Mouse (Mus musculus) lung, postnatal 36 days (tissue): ENCODE measurements around the gene Ugt8a.
A peak's percentile ranks its signal among the peaks of the same experiment; 100 is the strongest.

Experiments
- DNase-seq: peaks from one replicate; pipeline ENCODE4 v3.0.0; 2022; ENCODE audit warnings: mixed read lengths

The Ugt8a gene

DNA sequence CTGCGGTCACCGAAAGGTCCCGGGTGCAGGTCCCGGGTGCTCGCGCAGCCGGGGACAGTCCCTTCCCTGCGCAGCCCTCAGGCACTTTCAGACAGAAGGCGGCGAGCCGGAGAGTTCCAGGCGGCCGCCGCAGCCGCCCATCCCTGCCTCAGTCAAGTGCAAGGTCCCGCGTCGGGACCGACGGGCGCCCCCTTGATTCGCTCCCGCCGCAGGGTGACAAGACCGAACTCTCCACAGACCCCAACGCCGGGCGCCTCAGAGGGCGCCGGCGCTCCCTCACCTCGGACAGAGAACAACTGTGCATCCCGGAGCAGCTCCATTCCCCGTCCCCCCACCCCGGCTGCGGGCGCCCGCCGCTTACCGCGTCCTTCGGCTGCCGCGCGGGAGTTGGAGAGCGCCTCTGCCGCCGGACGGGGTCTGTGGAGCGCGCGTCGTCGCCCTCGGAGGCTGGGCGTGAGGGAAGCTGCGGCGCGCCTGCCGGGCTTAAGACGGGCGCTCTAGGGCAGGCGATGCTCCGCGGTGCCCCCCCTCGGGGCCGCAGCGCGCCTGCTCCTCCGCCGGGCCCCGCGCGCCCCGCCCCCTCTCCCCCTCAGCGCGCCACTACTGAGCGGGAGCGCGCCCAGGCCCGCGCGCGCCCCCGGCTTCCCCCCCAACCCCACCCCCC is at the start of gene Ugt8a:
Gene Ugt8a (minus strand): TSS at position 528 of the 664 bp plus-strand sequence.
- DNase-seq = no peak

DNA sequence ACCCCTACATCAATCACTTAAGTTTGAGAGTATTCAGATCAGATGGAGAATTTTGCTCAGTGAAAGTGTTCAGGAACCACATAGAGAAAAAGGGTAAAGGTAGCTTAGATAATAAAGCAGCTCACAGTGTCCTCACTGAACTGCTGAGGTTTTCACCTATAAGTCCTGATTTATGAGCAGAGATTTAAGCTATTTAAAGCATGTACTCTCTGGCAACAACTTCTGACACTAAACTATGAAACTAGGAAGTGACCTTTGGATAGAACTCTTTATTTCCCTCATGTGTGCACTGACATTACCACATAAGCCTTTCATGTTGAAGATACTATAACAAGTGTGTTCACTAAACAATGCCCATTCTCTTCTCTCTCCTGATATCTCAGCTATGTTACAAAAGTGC is 48.2 kb upstream of the Ugt8a start:
- no peak for DNase-seq

DNA sequence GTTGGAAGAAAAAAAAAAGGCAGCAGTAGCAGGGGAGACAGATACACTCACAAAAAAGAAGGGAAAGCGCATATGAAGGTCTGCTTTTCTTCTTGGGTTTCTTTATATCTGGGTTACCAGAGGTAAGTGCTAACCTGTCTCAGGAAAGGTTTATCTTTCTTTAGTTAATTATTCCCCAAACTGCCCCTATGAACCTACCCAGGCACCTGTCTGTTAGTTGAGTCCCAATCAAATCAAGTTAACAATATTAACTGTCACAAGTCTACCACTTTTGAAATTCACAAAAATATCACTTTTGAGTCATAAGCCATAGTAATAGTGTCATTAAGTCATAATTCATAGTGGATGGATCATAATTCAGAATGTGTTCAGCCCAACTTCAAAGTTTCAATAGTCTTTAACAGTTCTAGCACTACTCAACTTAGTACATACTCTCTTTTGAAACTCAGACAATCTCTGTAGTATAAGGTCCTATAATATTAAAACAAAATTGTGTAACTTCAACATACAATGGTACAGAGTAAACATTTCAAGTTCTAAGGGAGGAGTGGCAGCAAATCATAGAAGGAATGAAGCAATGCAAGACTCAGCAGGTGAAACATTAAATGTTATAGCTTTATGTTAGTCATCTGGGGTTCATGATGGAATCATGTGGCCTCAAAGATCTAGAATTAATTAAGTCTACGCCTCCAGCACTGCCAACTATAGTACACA is 45.4 kb upstream of the Ugt8a start:
- no peak for DNase-seq

DNA sequence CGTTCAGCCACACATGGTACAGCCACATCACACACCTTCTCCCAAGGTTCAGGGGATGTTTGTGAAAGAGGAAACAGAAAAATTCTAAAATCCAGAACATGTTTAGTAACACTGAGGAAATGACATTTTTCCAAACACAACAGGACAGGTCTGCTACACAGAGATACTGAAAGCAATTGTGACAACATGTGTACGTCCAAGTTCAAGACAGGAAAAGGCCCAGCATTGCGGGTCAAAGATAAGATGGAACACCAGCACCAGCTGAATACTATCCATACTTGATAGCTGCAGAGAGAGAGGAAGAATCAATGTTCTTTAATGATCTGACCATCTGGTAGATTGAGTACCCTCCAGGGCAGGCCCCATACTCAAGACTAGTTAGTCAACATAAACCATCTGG is 41.1 kb upstream of the Ugt8a start:
- no peak for DNase-seq

DNA sequence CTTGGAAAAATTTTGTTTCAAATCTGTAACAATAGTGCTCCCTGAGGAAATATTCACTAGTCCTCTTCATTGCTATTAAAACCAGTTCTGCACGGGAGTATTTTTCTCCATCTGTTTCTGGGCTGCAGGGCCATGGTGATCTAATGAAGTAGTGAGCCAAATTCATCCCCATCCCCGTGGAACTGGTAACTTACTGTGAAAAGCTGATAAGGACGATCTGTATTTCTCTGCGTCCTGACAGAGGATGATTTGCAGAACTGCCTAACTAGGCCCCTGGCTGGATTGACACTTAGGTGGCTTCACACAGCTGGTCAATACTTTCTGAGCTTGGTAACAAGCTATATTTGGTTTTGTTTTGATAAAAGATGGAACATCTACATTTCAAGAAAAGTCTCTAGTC is 37.5 kb upstream of the Ugt8a start:
- DNase-seq = no peak

DNA sequence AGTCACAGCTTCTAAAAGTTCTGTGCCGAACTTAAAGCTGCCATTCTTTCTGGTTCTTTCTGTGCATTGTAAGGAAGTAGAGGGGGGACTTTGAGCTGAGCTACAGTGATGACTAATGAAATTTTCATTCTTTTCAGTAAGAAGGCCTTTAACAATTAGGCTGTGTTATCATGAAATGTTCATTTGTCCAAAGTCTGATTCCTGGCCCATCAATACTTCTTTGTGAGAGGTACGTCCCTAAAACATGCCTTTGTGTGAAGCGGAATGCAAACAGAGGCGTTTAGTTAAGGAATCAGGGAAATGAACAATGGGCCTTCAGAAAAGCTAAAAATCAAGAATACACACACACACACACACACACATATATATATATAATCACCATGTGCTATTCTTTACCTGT is 31.0 kb upstream of the Ugt8a start:
- DNase-seq = no peak

DNA sequence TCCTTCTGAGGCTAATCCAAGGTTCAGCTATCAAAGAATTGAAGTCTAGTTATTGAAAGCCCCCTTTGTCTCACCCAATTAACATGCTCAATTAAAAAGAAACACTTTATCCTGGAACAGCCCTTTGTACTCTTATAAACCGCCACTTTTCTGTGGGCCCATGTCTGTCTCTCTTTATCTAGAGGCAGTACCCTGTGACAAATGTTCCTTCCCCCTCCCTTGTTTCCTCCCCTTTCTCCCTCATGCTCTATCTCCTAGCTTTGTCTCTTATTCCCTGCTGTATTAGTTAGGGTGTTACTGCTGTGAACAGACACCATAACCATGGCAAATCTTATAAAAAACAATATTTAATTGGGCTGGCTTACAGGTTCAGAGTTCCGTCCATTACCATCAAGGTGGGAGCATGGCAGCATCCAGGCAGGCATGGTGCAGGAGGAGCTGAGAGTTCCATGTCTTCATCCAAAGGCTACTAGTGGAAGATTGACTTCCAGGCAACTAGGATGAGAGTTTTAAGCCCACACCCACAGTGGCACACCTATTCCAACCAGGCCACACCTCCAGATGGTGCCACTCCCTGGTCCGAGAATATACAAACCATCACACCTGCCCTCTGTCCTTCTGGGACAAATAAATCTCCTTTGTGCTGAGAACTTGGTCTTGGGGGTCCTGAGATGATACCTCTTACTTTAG is 17.9 kb upstream of the Ugt8a start:
- DNase-seq = no peak

DNA sequence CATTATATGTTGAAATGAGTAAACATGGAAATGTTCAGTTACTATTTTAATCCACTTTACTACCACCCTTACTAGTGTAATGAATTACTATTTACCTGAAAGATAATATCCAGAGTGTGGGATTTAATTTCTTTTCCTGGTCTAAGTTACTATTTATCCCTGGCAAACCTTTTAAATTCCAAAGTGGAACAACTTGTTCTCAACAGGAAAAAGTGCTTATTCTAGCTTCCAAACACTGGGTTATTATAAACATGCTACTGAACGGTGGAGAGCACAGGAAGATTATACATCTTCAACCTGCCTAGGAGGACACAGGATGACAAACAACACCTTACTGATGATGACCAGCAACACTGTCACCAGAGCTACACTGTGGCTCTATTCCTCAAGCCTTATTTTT is 16.5 kb upstream of the Ugt8a start:
- DNase-seq = no peak

DNA sequence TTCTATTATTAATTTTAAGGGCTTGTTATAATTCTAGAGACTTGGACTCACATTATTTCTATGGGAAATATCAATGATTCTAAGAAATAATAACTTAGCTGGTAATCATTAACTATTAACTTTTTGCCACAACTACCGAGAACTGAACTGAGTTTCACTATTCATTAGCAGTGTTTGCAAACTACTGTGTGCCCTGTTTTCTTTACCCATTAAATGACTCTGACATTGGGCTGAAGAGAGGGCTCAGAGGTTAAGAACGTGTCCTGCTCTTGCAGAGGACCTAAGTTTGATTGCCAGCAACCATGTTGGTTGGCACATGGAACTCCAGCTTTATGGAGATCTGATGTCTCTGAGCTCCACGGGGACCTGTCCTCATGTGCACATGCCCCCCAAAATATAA is 2.4 kb upstream of the Ugt8a start:
- no peak for DNase-seq

DNA sequence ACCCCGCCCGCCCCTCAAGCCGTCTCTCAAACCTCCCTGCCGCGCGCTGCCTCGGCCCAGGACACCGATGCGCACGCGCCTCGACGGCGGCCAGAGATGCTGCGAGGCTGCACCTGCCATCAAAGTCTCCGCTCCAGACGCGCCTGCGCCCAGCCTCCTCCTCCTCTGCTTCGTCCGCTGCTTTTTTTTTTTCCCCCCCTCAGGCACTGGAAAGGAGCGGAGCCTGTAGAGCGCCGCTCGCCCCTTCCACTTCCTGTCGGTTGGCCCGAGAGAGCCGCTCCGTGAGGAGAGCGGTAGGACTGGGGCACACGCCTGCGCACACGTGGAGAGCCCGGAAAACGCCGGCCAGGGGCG is 314 bp upstream of the Ugt8a start:
- no peak for DNase-seq

DNA sequence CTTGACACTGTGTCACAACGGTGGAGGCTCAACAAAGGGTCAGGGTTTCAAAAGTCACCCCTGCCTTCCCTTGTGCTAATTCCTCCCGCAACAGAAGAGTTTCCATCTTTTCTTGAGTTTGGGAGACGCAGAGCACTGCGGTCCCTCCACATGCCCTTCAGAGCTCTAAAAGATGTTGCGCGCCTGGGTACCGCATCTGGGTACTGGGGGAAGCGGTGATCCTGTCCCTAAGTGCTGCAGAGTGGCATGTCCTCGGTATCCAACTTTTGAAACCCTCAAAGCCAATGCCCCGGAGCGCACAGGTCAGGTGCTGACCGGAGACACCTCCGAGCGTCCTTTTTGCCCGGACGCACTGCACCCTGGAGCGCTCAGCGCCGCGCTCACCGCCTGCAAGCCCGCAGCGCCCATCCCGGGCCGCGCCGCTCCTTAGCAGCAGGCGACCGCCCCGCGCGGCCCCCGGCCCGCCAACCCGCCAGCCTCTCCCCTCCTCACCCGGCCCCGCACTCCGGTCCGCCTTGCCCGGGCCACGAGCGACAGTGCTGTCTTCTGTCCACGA is 805 bp downstream of the Ugt8a start:
- DNase-seq = no peak

DNA sequence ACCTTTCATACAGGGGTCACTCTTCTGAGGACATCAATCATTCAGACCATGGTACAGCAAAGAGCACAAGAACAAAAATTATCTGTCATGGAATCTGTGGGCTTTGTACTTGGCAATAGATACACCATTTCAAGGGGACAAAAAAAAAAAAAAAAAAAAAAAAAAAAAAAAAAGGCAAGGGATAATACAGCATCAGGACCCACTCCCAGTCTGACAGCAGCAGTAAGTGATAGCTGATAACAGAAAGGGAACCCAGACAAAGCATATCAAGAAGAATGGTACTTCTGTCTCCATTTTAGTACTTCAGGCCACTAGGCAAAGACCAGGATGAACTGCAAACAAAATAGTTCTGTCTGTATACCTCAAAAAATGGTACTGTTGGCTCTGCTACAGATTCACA is 2.6 kb downstream of the Ugt8a start:
- DNase-seq = no peak

DNA sequence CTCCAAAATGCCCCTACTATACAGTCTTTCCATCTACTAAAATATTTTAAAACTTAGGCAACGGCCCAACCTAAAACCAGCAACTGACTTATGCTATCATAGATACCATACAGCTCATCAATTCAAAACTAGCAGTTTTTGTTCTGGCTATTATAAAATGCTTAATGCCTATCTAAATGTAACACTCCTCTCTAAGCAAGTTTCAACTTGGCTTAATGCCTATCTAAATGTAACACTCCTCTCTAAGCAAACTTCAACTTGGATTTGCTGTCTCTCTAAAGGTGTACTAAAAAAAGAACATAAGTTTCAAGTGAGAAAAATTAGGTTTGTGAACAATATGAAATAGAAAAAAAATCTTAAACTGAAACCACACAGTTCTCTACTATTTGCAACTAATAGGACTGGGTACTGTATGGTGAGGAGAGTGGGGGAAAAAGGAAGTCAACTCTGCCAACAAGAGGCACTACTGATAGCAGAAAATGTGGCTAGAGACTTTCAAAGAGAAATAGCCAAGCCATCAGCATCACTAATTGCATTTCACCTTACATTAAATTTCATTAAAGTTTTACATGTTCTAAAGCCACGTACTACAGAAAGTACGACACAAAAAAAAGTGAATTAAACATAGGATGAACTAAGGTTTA is 5.7 kb downstream of the Ugt8a start:
- DNase-seq = no peak

DNA sequence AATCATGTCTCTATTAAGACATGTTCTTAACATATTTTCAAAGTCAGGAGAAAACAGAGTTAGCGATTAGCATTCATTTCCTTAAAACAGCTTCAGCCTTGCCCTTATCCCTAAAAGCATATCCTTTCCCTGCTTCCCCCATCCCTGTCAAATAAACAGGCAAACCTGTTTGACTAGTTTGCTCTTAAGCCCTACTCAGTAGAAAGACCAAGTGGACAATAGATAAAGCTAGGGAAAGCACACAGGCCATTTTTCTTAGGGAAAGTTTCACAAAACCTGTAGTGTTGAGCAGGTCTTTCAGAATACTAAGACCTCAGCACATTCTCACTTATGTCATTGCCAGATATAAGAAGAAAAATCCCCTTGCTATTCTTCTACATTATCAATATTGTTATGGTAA is 7.4 kb downstream of the Ugt8a start:
- DNase-seq = peak; percentile 9

DNA sequence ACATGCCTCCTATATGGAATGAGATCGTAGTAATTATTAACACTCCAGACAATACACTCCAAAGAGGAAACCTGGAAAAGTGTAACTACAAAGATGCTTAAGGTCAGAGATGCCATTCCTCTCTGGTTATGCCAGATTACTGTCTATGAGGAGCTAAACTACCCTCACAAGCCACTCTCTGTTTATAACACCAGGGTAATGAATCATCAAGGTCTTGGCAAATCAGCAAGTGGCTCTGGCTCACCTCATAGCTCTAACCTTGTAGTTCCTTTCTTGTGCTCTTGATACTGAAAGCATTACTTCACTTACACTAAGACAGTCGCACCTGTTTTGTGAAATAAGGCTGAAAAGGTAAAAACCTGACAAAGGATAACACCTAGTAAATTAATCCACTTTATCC is 17.5 kb downstream of the Ugt8a start:
- no peak for DNase-seq

DNA sequence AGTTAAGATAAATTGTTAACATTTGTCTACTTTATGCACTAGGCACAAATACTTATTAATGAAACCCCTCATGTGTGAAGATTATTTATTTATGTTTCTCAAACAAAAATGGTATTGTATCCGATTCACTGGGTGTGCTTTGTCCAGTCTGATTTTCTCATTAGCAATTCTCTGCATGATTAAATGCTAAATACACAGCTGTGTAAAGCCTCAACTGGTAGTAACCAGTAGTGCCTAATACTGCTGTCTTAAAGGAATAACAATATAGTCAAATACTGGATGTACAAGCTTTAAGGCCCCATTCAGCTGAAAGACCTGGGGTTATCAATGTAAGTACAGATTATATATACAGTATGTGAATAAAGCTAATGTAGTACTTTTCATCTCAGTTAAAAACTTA is 39.4 kb downstream of the Ugt8a start:
- no peak for DNase-seq

DNA sequence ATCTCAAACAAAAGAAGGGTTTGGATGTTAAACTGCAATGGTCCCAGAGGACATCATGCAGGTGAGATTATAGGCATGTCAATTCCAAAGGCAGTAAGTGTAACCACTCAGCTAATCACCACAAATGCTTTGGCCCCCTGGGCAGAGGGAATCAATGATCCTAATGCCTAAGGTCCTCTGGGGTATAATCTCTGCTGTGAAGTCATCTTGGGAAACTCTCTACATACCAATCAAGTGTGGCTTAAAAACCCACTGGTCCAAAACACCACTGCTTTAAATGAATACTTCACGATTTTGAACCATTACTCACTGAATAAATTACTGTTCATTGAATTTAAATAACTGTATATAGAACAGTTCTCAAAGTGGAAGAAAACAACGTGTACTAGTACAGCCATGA is 51.3 kb downstream of the Ugt8a start:
- no peak for DNase-seq

DNA sequence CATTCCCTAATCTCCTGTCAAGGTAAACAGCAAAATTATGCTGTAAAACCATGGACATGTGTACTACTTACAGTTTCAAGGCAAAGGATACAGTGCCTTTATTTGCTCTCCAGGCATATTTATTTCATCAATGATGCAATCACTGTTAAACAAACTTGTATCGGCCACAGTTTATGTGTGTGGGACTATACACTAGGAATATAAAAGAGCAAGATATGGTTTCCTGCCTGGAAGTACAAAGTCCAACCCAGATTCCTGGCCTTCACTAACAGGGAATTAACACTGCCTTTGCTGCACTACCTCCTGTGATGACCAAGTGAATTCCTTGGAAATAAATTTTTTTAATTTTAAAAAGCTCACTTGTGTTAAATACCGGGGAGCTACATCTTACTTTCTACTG is 53.5 kb downstream of the Ugt8a start:
- no peak for DNase-seq

DNA sequence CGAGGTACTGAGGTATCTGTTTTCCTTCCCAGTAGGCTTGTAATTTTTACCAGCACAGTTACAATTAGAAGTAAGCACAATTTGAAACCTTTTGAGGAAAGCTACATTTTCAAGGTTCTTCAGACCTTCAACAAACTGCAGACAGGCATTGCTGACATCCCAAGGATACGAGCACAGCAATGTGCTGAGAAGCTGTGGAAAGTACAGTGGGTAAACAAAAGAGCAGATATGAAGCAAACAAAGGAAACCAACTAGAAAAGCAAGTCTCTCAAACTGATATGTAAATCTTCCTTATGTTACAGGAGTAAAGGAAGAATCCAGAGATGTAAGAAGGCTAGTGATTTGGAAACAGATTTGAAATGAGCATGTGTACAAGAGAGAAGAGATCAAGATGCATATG is 54.0 kb downstream of the Ugt8a start:
- DNase-seq = no peak

DNA sequence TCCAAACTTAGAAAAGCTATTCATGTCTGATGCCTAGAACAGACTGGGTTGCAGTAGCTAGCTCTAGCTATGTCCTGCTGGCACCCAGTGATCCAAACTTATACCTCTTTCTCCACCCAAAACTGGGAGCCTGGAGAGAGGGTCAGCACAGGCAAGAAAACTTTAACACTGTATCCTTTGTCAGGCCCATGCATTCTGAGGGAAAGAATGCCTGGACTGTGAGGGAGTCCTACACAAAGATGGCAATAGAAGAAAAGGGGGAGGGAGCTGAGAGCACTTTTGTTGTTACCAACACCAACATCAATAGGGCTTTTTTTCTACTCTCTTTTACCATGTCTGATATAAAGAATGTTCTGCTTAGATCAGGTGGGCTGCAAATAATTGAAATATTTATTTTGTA is 55.4 kb downstream of the Ugt8a start:
- DNase-seq = no peak

DNA sequence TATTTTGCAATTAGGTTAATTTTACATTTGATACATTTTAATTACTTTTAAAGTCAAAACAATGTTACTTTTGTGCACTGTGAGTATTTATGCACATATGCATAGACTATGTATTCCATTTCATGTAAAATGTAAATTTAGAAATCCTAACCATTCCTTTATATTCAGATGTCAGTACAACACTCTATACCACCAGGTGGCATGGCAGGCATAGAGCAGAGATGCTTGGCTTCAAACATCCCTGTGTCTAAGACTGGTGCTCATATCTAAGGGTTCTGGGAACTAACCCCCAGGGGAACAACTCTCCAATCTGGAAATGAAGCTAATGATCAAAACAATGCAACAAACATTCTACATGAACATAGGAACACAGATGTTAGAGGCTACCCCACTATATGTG is 56.6 kb downstream of the Ugt8a start:
- no peak for DNase-seq

DNA sequence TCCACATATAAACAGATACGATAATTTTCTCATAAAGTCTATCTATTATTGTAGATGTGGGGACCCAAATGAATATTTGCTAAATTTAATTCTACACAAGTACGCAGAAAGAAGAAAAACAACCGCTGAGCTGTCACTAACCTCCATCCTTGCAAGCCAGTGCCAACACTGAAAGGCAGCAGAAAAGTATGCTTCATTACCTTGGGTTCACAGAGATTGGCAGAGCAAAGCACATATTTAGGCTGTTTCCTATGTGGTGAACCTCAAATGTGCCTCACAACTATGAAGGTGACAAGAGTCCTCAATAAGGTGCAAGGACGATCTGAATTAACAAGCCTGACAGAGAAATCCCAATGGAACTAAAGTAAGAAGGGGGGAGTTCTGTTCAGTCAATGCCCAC is 64.0 kb downstream of the Ugt8a start:
- no peak for DNase-seq

DNA sequence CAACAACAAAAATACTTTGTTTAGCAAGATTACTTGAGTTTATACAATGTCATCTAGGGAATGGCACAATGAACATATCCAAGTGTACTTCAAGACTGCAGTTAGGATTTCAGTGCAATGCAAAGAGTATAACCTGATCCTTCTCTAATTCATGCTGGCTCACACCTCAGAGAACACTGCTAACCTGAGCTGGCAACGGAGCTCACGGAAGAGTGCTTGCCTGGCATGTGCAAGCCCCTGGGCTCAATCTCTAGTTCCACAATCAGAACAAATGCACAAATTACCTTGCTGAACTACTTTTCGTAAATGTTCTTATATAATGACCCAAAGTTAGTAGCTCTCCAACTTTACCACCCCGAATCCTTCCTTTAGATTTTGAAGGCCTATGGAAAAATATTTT is 68.5 kb downstream of the Ugt8a start:
- DNase-seq = no peak

DNA sequence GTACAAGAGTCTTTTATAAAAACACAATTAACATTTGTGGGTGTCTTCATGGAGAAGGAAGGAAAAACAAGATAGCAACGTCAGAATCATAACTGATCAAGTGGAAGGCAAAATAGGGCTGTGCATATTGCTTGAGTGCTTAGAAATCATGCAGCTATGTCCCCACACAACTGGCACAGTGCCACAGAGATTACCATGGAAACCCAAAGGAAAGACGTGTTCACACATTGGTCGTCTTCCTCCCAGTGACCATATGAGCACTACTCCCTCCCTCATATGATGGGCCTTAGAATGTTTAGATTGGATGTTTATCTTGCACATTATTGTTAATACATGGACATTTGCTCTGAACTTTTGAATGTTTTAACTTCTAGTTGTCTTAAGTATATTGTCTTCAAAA is 76.8 kb downstream of the Ugt8a start:
- no peak for DNase-seq
